Mouse (Mus musculus) heart, adult 2 months (tissue): ENCODE results near the gene Wnt8b. TPM values are rescaled to one million over a fixed set of nuclear protein-coding genes. Genes with fewer than 3 reads are reported as not detected.

Source experiments
- DNase-seq, 2 experiments: peaks; one replicate each; pipeline ENCODE4 v3.0.0; 2021
- H3K27ac ChIP-seq: fragments of 200-600 bp; 2 replicates; pipeline ENCODE4 v1.8.1; 2022
- H3K27me3 ChIP-seq: fragments of 200-500 bp; 2 replicates; pipeline ENCODE4 v1.6.1; 2012; ENCODE audit warnings: mild to moderate bottlenecking, low read length, inconsistent platforms, mixed read lengths; ENCODE audit not compliant: control insufficient read depth, insufficient read depth
- H3K36me3 ChIP-seq: fragments of 200-500 bp; 2 replicates; pipeline ENCODE4 v1.6.1; 2012; ENCODE audit warnings: low read length, inconsistent platforms; ENCODE audit not compliant: control insufficient read depth, insufficient read depth
- H3K4me1 ChIP-seq: fragments of 200-500 bp; 2 replicates; pipeline ENCODE4 v1.6.1; 2011; ENCODE audit warnings: low read length; ENCODE audit not compliant: control insufficient read depth, insufficient read depth
- H3K4me3 ChIP-seq: fragments of 200-600 bp; 2 replicates; pipeline ENCODE4 v1.8.1; 2022
- H3K79me2 ChIP-seq: fragments of 200-500 bp; replicated peaks from 2 replicates; pipeline ENCODE4 v1.6.1; 2012; ENCODE audit warnings: mild to moderate bottlenecking, inconsistent platforms, low read length, moderate library complexity, mixed read lengths; ENCODE audit not compliant: control insufficient read depth, insufficient read depth
- H3K9ac ChIP-seq: fragments of 200-500 bp; 2 replicates; pipeline ENCODE4 v1.6.1; 2012; ENCODE audit warnings: low read depth, mild to moderate bottlenecking, control low read depth, inconsistent platforms, low read length, mixed read lengths
- CTCF ChIP-seq: fragments of 200-600 bp; IDR thresholded peaks from 2 replicates; pipeline ENCODE4 v1.8.1; 2022; ENCODE audit warnings: antibody characterized with exemption, mild to moderate bottlenecking, moderate library complexity
- EP300 ChIP-seq: fragments of 200-500 bp; IDR thresholded peaks from 2 replicates; pipeline ENCODE4 v1.6.1; 2011; ENCODE audit warnings: low read depth, low read length, control low read depth; ENCODE audit not compliant: insufficient read depth
- POLR2A ChIP-seq: fragments of 200-500 bp; IDR thresholded peaks from 2 replicates; pipeline ENCODE4 v1.6.1; 2011; ENCODE audit warnings: mild to moderate bottlenecking, low read depth, low read length, control low read depth; ENCODE audit not compliant: insufficient read depth
- WGBS: fragments of 180-500 bp; shearing (Covaris S2); methylation state at CpG from one replicate; pipeline ENCODE4 v1.1.7; 2018; 5-methylcytosine and 5-hydroxymethylcytosine counted together
- intact Hi-C: fragments of 180-260 bp; cut with DNase I; formaldehyde crosslinking; loops from one replicate; pipeline ENCODE4 v1.15.1; 2025
- polyA plus RNA-seq: library from polyadenylated mRNA; depleted of rRNA; stranded (reverse); fragments of >200 nt; gene quantifications from 2 replicates; pipeline ENCODE4 v1.2.3, GENCODE M21; 2012
- total RNA-seq, 2 experiments: library from RNA; stranded (reverse); gene quantifications; 2 replicates each; pipeline ENCODE4 v1.2.3; 2021

Wnt8b gene
- total and polyA plus RNA-seq, 3 experiments = not detected

DNA sequence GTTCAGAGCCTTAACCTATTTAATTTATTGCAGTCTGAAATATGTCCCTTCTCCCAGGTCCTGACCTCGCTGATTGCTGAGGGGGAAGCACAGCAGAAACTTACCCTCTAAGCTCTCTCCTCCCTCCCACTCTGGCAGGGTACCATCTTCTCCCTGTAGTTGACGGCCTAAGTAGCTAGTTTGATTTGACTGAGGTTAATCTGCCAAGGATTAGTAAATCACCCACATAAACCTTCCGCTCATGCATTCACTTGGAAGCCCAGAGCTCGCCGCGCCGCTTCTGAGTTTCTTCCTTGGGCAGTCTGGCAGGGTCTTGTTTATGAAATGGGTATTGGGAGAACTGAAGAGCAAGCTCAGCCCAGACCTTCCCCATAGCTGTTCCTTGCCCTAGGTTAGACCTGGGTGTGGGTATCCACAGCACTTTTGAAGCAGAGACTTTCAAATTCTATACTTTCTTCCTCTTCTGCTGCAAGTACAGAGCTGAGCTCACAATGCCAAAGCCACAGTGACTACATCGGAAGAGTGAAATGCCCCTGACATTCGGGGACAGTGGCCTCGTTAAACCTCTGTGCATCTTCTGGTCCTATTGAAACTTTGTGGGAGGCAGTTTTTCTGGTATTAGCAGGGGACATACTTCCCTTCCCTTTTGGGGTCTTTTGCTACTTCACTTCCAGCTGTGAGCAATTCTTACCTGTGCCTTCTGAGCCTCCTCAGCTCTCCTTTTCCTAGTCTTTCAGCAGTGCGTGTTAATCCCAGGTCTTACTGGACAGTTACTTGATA, 20.0 kb downstream of the Wnt8b start:
- peaks cover 2% of the 10 kb centered on the region; the same call in 1 of the 2 replicates for H3K4me1 ChIP-seq
- no peak for DNase-seq
- H3K9ac ChIP-seq = no peak overlapping the region
- intact Hi-C loops = no loop called here
- WGBS = 47% methylated on average over 11 of the region's 11 CpGs
- no peak overlapping the region for H3K27ac ChIP-seq
- H3K27me3 ChIP-seq = peaks cover 9% of the 10 kb centered on the region
- TF ChIP-seq POLR2A = no peak
- TF ChIP-seq EP300 = no peak
- no peak for TF ChIP-seq CTCF
- no peaks in the 10 kb centered on the region for H3K79me2 ChIP-seq
- no peak overlapping the region for H3K4me3 ChIP-seq
- no peaks in the 10 kb centered on the region for H3K36me3 ChIP-seq

DNA sequence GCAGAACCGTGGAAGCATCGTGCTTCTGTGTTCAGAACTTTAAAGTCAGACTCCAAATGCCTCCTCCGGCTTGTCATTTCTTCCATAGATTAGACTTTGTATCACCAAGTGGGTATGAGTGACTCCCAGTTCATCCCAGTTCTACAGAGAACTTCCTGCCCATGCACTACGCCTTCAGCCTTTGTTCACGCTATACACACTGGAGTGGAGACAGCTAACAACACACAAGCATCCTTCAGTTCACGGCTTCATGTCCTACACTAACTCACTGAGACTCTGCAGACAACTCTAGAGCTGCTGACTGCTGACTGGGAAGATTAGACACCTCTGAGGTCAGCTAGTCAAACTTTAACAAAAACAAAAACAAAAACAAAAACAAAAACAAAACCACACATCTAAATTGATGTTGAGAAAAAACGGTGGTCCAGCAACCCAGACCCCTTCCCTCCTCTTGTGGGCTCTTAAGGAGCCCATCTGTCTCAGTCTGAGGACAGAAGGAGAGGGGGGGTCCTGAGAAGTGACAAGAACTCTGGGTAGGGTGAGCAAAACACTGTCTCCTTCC, 20.7 kb downstream of the Wnt8b start:
- Histone ChIP-seq H3K79me2 (no peaks in the 10 kb centered on the region), H3K27me3 (peaks cover 9% of the 10 kb centered on the region), H3K4me1 (peaks cover 2% of the 10 kb centered on the region; the same call in 1 of the 2 replicates), H3K36me3 (no peaks in the 10 kb centered on the region), H3K9ac (no peak overlapping the region), H3K27ac (no peak overlapping the region), H3K4me3 (no peak overlapping the region)
- 33% methylated on average over 7 of the region's 7 CpGs for WGBS
- no peak for DNase-seq
- TF ChIP-seq EP300 (no peak), CTCF (no peak), POLR2A (no peak)
- intact Hi-C loops = no loop called here

DNA sequence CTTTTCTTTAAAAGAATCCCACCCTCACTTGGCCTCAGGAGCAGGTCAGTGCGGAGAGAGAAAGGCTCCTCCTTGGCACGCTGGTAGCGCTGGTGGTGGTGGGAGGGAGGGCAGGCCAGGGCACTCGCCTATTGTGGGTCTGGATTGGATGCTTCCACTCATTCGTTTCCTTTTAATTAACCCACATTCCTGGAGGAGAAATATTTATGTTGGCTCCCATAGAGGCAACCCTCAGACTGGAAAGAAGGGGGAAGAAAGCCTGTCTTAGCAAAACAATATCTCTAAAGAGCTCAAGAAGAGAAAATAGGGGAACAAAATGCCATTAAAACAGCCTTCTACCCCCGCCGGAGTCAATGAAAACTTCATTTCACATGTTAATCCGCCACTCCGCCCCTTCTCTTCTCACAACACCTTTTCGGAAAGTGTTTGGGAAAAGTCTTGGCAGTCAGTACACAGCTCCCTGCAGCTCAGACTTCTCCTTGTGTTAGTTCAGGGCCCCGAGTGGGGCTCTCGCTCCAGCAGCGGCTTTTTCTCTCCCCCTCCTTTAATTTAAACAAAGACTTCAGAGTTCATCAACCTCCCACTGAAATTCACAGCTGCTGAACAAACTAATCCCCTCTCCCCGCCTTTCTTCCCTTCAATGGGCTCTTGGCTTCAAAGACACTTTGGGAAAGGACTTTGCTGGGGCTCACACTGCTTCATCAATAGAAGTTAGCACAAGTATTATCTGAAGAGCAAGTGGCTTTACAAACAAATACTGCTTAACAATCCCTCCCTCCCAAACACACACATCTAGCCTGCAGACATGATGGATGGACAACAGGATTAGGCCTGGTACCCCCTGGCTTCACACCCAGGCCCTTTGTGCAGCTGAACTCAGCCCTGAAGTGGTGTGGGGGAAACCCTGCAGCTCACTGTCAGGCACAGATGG, 21.5 kb downstream of the Wnt8b start:
- H3K4me1 ChIP-seq = peaks cover 2% of the 10 kb centered on the region; the same call in 1 of the 2 replicates
- H3K36me3 ChIP-seq = no peaks in the 10 kb centered on the region
- DNase-seq = no peak
- H3K4me3 ChIP-seq = no peak overlapping the region
- H3K79me2 ChIP-seq = no peaks in the 10 kb centered on the region
- H3K27ac ChIP-seq = no peak overlapping the region
- H3K27me3 ChIP-seq = peaks cover 9% of the 10 kb centered on the region
- 54% methylated on average over 14 of the region's 14 CpGs for WGBS
- intact Hi-C loops = no loop called here
- no peak overlapping the region for H3K9ac ChIP-seq
- TF ChIP-seq POLR2A (no peak), EP300 (no peak), CTCF (no peak)

DNA sequence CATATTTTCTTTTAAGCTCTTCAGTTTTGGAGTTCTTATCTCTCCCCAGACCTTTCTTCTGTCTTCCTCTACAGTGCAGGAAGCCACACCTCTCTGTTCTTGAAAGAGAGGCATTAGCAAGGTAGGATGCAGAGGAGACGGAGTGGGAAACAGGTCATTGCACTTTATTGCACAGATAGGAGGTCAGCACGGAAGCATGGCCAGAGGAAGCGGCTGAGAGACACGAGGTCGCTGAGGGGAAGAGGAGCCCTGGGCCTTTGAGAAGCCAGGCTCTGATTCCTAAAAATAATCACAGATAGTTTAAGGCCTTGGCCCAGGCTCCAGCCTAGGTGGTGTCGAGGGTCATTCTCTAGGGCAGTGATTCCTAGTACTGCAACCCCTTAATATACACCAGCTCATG, 22.5 kb downstream of the Wnt8b start:
- H3K4me1 ChIP-seq = peaks cover 2% of the 10 kb centered on the region; the same call in 1 of the 2 replicates
- TF ChIP-seq EP300 (no peak), CTCF (no peak)
- WGBS = 38% methylated on average over 6 of the region's 6 CpGs

DNA sequence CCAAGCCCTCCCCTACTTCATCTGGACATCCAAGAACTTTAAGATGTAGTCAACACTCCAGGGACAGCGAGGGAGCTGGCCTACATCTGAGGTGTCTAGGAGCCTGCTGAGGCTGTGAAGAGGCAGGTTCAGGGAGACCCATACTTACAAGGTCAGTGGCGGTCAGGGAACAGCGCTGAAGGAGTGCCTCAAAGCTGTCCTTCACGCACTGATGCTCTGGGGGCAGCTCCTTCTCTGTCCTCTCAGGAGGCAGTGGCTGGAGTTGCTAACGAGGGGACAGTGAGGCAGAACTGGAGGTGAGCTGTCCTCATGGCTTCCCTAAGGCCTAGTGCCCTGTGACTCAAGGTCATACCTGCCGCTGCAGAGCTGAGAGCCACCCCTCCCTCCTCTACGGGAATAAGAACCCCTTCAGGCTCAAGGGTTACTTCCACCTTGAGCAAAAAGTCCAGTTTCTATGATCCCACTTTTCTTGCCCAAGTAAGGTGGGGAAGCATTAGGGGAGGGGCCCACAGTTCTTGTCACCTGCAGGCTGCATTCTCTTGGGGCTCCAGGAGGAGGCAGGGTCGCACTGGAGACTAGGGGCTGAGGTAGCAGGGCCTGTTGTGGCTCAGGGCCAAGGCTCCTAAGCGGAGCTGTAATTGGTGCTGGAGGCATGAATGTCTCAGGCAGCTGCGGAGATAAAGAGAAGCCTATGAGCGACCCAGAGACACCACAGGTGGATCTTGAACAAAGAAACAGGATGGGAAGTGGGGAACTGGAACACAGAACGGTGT, 24.9 kb downstream of the Wnt8b start:
- intact Hi-C loops = no loop called here
- H3K36me3 ChIP-seq = no peaks in the 10 kb centered on the region
- H3K79me2 ChIP-seq = no peaks in the 10 kb centered on the region
- H3K9ac ChIP-seq = no peak overlapping the region
- TF ChIP-seq CTCF (no peak), EP300 (no peak), POLR2A (no peak)
- no peak overlapping the region for H3K4me3 ChIP-seq
- DNase-seq = no peak
- 76% methylated on average over 12 of the region's 12 CpGs for WGBS
- H3K27ac ChIP-seq = no peak overlapping the region
- no peaks in the 10 kb centered on the region for H3K4me1 ChIP-seq
- H3K27me3 ChIP-seq = 0 out of 2 replicates have a peak, but pooled peaks cover 1% of the 10 kb centered on the region

More for the DNA sequence above, 22.5 kb downstream of the Wnt8b start:
- no peak overlapping the region for H3K9ac ChIP-seq
- intact Hi-C loops = no loop called here
- no peak overlapping the region for H3K4me3 ChIP-seq
- H3K27ac ChIP-seq = no peak overlapping the region
- DNase-seq = no peak
- no peaks in the 10 kb centered on the region for H3K79me2 ChIP-seq
- peaks cover 9% of the 10 kb centered on the region for H3K27me3 ChIP-seq
- H3K36me3 ChIP-seq = no peaks in the 10 kb centered on the region
